9 mouse cellular contexts compared by ENCODE assay signal in the genomic region with DNA sequence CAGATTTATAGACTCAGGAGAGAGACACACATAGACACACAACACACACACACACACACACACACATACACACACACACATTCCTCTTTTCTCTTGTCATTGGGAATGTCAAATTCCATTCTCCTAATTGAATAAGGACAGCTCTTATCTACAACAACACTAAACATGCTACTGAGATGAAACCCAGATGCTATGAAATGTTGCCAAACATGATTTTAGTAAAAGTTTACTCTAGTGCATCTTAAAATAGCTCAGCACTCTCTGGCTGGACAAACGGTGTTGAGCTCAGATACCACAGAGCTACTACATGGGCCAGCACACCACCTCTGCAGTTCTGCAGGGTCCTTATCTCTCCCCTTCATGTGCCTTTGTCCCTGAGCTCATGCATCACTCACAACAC. TPM values are rescaled to one million over a fixed set of nuclear protein-coding genes. Genes with fewer than 3 reads are reported as not detected.
DNase-seq lines count a peak whose midpoint lies in the region; ATAC-seq and TF ChIP-seq lines count a peak whose summit lies in the region.
"Had no signal": no experiment of that assay in that cellular context is flagged by ENCODE, and none has a peak within 500 bp of the region (broad histone marks: within the 10 kb centered on the region; RNA-seq: fewer than 3 reads in every experiment).

No protein-coding gene starts in this region.

- no peaks in the 10 kb centered on the region for H3K36me3 ChIP-seq in intestine, embryonic 15.5 days
- H3K36me3 ChIP-seq in intestine, postnatal 0 days (ENCODE audit: control insufficient read depth, insufficient read depth): no peaks in the 10 kb centered on the region
- no peaks in the 10 kb centered on the region for H3K36me3 ChIP-seq in heart, embryonic 11.5 days (ENCODE audit: control insufficient read depth, insufficient read depth, low read length)
- H3K36me3 ChIP-seq: neural tube, embryonic 12.5 days had no signal

- H3K4me1 ChIP-seq in intestine, embryonic 15.5 days (replicated peaks): no peaks in the 10 kb centered on the region
- H3K4me1 ChIP-seq in intestine, postnatal 0 days (replicated peaks; ENCODE audit: control insufficient read depth, insufficient read depth, low read length): no peaks in the 10 kb centered on the region
- peaks cover 10% of the 10 kb centered on the region for H3K4me1 ChIP-seq in heart, embryonic 11.5 days (ENCODE audit: control insufficient read depth, insufficient read depth, low read length)
- H3K4me1 ChIP-seq: neural tube, embryonic 12.5 days had no signal

- H3K27ac ChIP-seq in intestine, embryonic 15.5 days: no peak overlapping the region
- H3K27ac ChIP-seq in intestine, postnatal 0 days (ENCODE audit: low read depth, low read length): no peak overlapping the region
- H3K27ac ChIP-seq in heart, embryonic 11.5 days (ENCODE audit: low read depth, low read length): peak overlapping the region; percentile 50
- H3K27ac ChIP-seq: neural tube, embryonic 12.5 days had no signal

- ATAC-seq in intestine, embryonic 15.5 days: peak; percentile 72
- ATAC-seq in intestine, postnatal 0 days: no peak
- peak; percentile 81 for ATAC-seq in heart, embryonic 11.5 days (replicated peaks; ENCODE audit: insufficient number of reproducible peaks, low FRiP score, low TSS enrichment)
- ATAC-seq in megakaryocyte-erythroid progenitor cell, adult 5-6 weeks (replicated peaks; ENCODE audit: low FRiP score, low TSS enrichment, poor library complexity, severe bottlenecking): peak; percentile 100

- no peaks in the 10 kb centered on the region for H3K27me3 ChIP-seq in intestine, embryonic 15.5 days (replicated peaks)
- H3K27me3 ChIP-seq in intestine, postnatal 0 days (replicated peaks; ENCODE audit: control insufficient read depth, insufficient read depth, low read length): no peaks in the 10 kb centered on the region
- H3K27me3 ChIP-seq in heart, embryonic 11.5 days (ENCODE audit: control insufficient read depth, insufficient read depth, low read length): no peaks in the 10 kb centered on the region
- H3K27me3 ChIP-seq: neural tube, embryonic 12.5 days had no signal

- no peak overlapping the region for H3K4me3 ChIP-seq in intestine, embryonic 15.5 days (replicated peaks)
- no peak overlapping the region for H3K4me3 ChIP-seq in intestine, postnatal 0 days (ENCODE audit: low read depth, low read length)
- no peak overlapping the region for H3K4me3 ChIP-seq in heart, embryonic 11.5 days (ENCODE audit: low read depth, low read length)
- H3K4me3 ChIP-seq: neural tube, embryonic 12.5 days had no signal

- TF ChIP-seq CTCF in intestine, postnatal 0 days (IDR thresholded peaks at IDR 0.05; ENCODE audit: low read depth): no peak

- H3K4me2 ChIP-seq in intestine, embryonic 15.5 days (replicated peaks): no peak overlapping the region
- H3K4me2 ChIP-seq in intestine, postnatal 0 days (replicated peaks; ENCODE audit: low read depth): no peak overlapping the region
- H3K4me2 ChIP-seq in heart, embryonic 11.5 days: peak overlapping the region; percentile 19; the same call in 1 of the 2 replicates
- H3K4me2 ChIP-seq: neural tube, embryonic 12.5 days had no signal

- no peak overlapping the region for H3K9ac ChIP-seq in intestine, embryonic 15.5 days
- H3K9ac ChIP-seq in intestine, postnatal 0 days (ENCODE audit: low read depth, low read length): no peak overlapping the region
- H3K9ac ChIP-seq in heart, embryonic 11.5 days (ENCODE audit: low read depth, low read length): no peak overlapping the region
- H3K9ac ChIP-seq: neural tube, embryonic 12.5 days had no signal

- H3K9me3 ChIP-seq in intestine, embryonic 15.5 days: no peaks in the 10 kb centered on the region
- no peaks in the 10 kb centered on the region for H3K9me3 ChIP-seq in intestine, postnatal 0 days (ENCODE audit: control insufficient read depth)
- H3K9me3 ChIP-seq in heart, embryonic 11.5 days (replicated peaks; ENCODE audit: control insufficient read depth, low read length): no peaks in the 10 kb centered on the region
- H3K9me3 ChIP-seq: neural tube, embryonic 12.5 days had no signal

- peak; percentile 34 to 55 for DNase-seq in kidney, postnatal 36 days
- DNase-seq in spleen, adult 12 weeks (ENCODE audit: low spot score): no peak
- DNase-seq in adrenal gland, postnatal 25 days: no peak
- DNase-seq in cerebellum, adult 11 months: no peak

- WGBS in intestine, embryonic 15.5 days: 13% methylated on average over 1 of the region's 1 CpGs
- 34% methylated on average over 1 of the region's 1 CpGs for WGBS in intestine, postnatal 0 days
- WGBS in heart, embryonic 11.5 days (ENCODE audit: insufficient replicate concordance): 6% methylated on average over 1 of the region's 1 CpGs

RNA-seq across cellular contexts. Expression of gene Pln, which starts 12.8 kb away (rescaled TPM):
- polyA plus RNA-seq in intestine, embryonic 15.5 days (2015; fragmentation: Nextera tagmentation; extraction: Ambion mirVana): 1.9 and 2.0 TPM in 2 replicates
- 6.4 and 10.8 TPM in 2 replicates for polyA plus RNA-seq in intestine, postnatal 0 days (2015; fragmentation: Nextera tagmentation; extraction: Ambion mirVana)
- polyA plus RNA-seq in heart, embryonic 11.5 days (2014; fragmentation: Nextera tagmentation; extraction: Ambion mirVana): 542 and 553 TPM in 2 replicates
- total RNA-seq in megakaryocyte-erythroid progenitor cell, adult 5-6 weeks (2014; fragmentation: Nextera tagmentation): not detected in 2 replicates
- total RNA-seq in megakaryocyte-erythroid progenitor cell, adult 5-6 weeks (2017): 0.46 and 0.56 TPM in 2 replicates
- total RNA-seq in adrenal gland, postnatal 25 days (2021): 0.27 TPM in 1 of 2 replicates, not detected in the other

RNA-seq across cellular contexts. Expression of gene Cep85l, which starts 55.1 kb away (rescaled TPM):
- 3.5 and 3.9 TPM in 2 replicates for polyA plus RNA-seq in intestine, embryonic 15.5 days (2015; fragmentation: Nextera tagmentation; extraction: Ambion mirVana)
- 1.5 and 1.9 TPM in 2 replicates for polyA plus RNA-seq in intestine, postnatal 0 days (2015; fragmentation: Nextera tagmentation; extraction: Ambion mirVana)
- 3.5 and 5.8 TPM in 2 replicates for polyA plus RNA-seq in heart, embryonic 11.5 days (2014; fragmentation: Nextera tagmentation; extraction: Ambion mirVana)
- total RNA-seq in megakaryocyte-erythroid progenitor cell, adult 5-6 weeks (2014; fragmentation: Nextera tagmentation): 9.7 and 16.2 TPM in 2 replicates
- total RNA-seq in megakaryocyte-erythroid progenitor cell, adult 5-6 weeks (2017): 17.3 and 18.7 TPM in 2 replicates
- total RNA-seq in adrenal gland, postnatal 25 days (2021): 12.5 and 13.8 TPM in 2 replicates

Comparison
In these comparisons a context has a peak if more than half of its experiments do, and no peak if none do; other contexts are left out.
1. DNase-seq: peak in kidney, postnatal 36 days (2 of 2); none in spleen, adult 12 weeks (single experiment), adrenal gland, postnatal 25 days (single experiment) and cerebellum, adult 11 months (single experiment).
2. RNA of gene Pln, which starts 12.8 kb away (polyA plus RNA-seq): 542 to 553 TPM in heart, embryonic 11.5 days; 6.4 to 10.8 TPM in intestine, postnatal 0 days and 1.9 to 2.0 TPM in intestine, embryonic 15.5 days; every median in the first group is over 10 times any median in the second.